Mouse (Mus musculus) spleen, adult 2 months (tissue): ENCODE measurements around the gene Hmga1b.

Experiments used
- CTCF ChIP-seq: fragments of 200-500 bp; IDR thresholded peaks from 2 replicates; pipeline ENCODE4 v1.5.1; 2011; ENCODE audit warnings: mild to moderate bottlenecking, inconsistent platforms; ENCODE audit not compliant: insufficient read depth, insufficient read length, insufficient replicate concordance; ENCODE audit errors: extremely low read depth
- POLR2A ChIP-seq: fragments of 200-500 bp; IDR thresholded peaks from 2 replicates; pipeline ENCODE4 v1.6.1; 2011; ENCODE audit warnings: low read depth, low read length, inconsistent platforms

DNA sequence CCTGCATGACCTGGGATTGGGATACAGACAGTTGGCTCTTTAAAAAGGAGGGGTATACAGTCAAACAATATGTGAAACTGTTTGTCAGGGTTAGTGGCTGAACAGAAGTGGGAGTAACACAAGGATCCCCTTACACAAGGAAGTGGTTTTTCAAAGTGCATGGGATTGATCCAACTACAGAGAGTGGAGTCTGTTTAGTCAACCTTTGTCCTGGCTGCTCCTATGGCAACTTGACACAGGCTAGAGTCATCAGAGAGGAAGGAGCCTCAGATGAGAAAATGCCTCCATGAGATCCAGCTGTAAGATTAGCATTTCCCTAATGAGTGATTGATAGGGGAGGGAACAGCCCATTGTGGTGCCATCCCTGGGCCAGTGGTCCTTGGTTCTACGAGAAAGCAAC lies 5.6 kb downstream of the Hmga1b start:
- TF ChIP-seq CTCF (no peak), POLR2A (no peak)
